Mouse (Mus musculus) forebrain, postnatal 0 days (tissue): ENCODE data around the gene Tmprss13. TPM values are rescaled to one million over a fixed set of nuclear protein-coding genes. Genes with fewer than 3 reads are reported as not detected.

Experiments
- ATAC-seq: fragments of 200-750 bp; cut with Nextera tagmentation; 2 replicates; pipeline ENCODE4 v1.8.0; 2017; ENCODE audit warnings: mild to moderate bottlenecking, moderate library complexity
- DNase-seq: peaks from one replicate; pipeline ENCODE4 v3.0.0-alpha.2; 2015
- H3K27ac ChIP-seq: fragments of 300-500 bp; sonication (generic); 2 replicates; pipeline ENCODE4 v1.5.1; 2014; ENCODE audit warnings: low read depth, mild to moderate bottlenecking, antibody characterized with exemption, low read length, moderate library complexity, mixed read lengths
- H3K27me3 ChIP-seq: fragments of 300-500 bp; sonication (generic); 2 replicates; pipeline ENCODE4 v1.6.1; 2014; ENCODE audit warnings: mild to moderate bottlenecking, low read length, mixed read lengths; ENCODE audit not compliant: insufficient read depth
- H3K36me3 ChIP-seq: fragments of 300-500 bp; sonication (generic); 2 replicates; pipeline ENCODE4 v1.6.1; 2014; ENCODE audit warnings: mild to moderate bottlenecking, moderate library complexity; ENCODE audit not compliant: insufficient read depth
- H3K4me1 ChIP-seq: fragments of 300-500 bp; sonication (generic); 2 replicates; pipeline ENCODE4 v1.6.1; 2014; ENCODE audit warnings: antibody characterized with exemption; ENCODE audit not compliant: insufficient read depth
- H3K4me2 ChIP-seq: fragments of 300-500 bp; sonication (generic); 2 replicates; pipeline ENCODE4 v1.6.1; 2014; ENCODE audit warnings: low read depth, mild to moderate bottlenecking, moderate library complexity
- H3K4me3 ChIP-seq: fragments of 300-500 bp; sonication (generic); 2 replicates; pipeline ENCODE4 v1.5.1; 2014; ENCODE audit warnings: low read depth, low read length, mixed read lengths
- H3K9ac ChIP-seq: fragments of 300-500 bp; sonication (generic); 2 replicates; pipeline ENCODE4 v1.6.1; 2014; ENCODE audit warnings: mild to moderate bottlenecking
- H3K9me3 ChIP-seq: fragments of 300-500 bp; sonication (generic); 2 replicates; pipeline ENCODE4 v1.6.1; 2016; ENCODE audit warnings: low read length
- CTCF ChIP-seq: sonication (generic); IDR thresholded peaks from 2 replicates; pipeline ENCODE4 v1.5.1; 2016; ENCODE audit warnings: antibody characterized with exemption, control low read depth, low read depth
- WGBS: fragments of 180-500 bp; shearing (Covaris S2); extraction: QIAGEN DNeasy Blood & Tissue Kit; methylation state at CpG from one replicate; pipeline ENCODE4 v1.1.7; 2014; 5-methylcytosine and 5-hydroxymethylcytosine counted together
- polyA plus RNA-seq: library from polyadenylated mRNA; unstranded; fragments of >200 nt; fragmentation: Nextera tagmentation; extraction: Ambion mirVana; gene quantifications from 2 replicates; pipeline ENCODE4 v1.2.1, GENCODE M21; 2015
- total RNA-seq: library from RNA; depleted of rRNA; stranded (reverse); fragments of >200 nt; gene quantifications from 2 replicates; pipeline ENCODE4 v1.2.3, GENCODE M21; 2014

Gene Tmprss13
- total and polyA plus RNA-seq, 2 experiments from 2014 or later = 0.05 TPM; not detected in 1

DNA sequence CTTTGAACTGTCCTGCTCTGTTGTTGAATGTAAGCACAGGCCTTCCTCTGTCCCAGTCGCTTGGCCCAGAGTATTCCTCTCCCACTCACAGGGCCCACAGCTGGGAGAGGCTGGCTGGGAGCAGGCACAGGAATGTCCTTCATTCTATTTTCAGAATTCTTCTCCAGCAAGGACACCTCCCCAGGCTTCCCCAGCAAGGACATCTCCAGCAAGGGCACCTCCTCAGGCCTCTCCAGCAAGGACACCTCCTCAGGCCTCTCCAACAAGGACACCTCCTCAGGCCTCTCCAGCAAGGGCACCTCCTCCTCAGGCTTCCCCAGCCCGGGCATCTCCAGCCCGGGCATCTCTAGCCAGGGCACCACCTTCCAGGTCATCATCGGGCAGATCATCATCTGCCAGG, 9.4 kb downstream of the Tmprss13 start:
- TF ChIP-seq CTCF = no peak
- no peak overlapping the region for H3K4me2 ChIP-seq
- H3K27me3 ChIP-seq = no peaks in the 10 kb centered on the region
- 89% methylated on average over 4 of the region's 4 CpGs for WGBS
- H3K9ac ChIP-seq = no peak overlapping the region
- no peaks in the 10 kb centered on the region for H3K4me1 ChIP-seq
- H3K4me3 ChIP-seq = no peak overlapping the region
- no peaks in the 10 kb centered on the region for H3K9me3 ChIP-seq
- ATAC-seq (no peak), DNase-seq (no peak)
- H3K36me3 ChIP-seq = no peaks in the 10 kb centered on the region
- no peak overlapping the region for H3K27ac ChIP-seq

DNA sequence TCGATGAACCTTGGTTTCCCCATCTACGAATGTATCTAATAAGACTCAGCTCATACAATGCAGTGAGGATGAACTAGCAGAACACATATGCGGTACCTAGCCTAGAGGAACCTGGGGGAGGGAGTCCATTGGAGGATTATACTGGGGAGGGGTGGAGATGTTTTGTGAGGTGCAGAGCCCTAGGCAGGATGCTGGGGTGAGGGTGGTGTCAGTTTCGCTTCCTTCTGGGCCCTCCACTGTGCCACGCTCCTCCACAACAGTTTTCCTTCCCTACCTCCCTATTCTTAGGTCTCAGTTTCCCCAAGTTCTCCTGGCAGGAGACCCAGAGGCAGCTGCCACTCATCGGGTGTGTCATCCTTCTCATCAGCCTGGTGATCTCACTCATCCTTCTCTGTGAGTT, 10.7 kb downstream of the Tmprss13 start:
- H3K4me1 ChIP-seq = no peaks in the 10 kb centered on the region
- WGBS = 92% methylated on average over 6 of the region's 6 CpGs
- DNase-seq = no peak
- no peak for TF ChIP-seq CTCF
- H3K36me3 ChIP-seq = no peaks in the 10 kb centered on the region
- H3K4me3 ChIP-seq = no peak overlapping the region
- H3K9me3 ChIP-seq = no peaks in the 10 kb centered on the region
- no peak for ATAC-seq
- no peaks in the 10 kb centered on the region for H3K27me3 ChIP-seq
- H3K4me2 ChIP-seq = no peak overlapping the region
- no peak overlapping the region for H3K9ac ChIP-seq
- H3K27ac ChIP-seq = no peak overlapping the region

DNA sequence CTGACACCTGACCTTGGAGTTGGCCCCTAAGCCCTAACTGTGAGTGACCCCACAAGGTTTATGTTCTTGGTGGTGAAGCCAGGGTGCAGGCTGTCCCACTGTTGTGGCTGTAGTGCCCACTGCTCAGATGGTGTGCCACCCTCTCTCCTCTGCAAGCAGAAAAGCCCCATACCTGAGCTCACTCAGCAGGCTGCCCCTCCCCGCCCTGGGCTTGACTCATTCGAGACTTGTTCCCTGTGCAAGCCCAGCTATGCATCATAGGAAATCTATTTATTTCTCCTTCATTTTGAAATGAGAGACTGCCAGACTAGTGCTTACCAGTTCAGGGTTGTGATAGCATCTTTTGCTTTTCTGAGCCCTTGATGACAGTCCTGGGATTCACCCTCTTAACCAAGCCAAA, 18.5 kb downstream of the Tmprss13 start:
- DNase-seq (no peak), ATAC-seq (no peak)
- Histone ChIP-seq H3K27ac (no peak overlapping the region), H3K4me1 (no peaks in the 10 kb centered on the region), H3K27me3 (no peaks in the 10 kb centered on the region), H3K9me3 (no peaks in the 10 kb centered on the region), H3K4me3 (no peak overlapping the region), H3K9ac (no peak overlapping the region), H3K4me2 (no peak overlapping the region), H3K36me3 (no peaks in the 10 kb centered on the region)
- TF ChIP-seq CTCF = no peak
- WGBS = 86% methylated on average over 2 of the region's 2 CpGs

DNA sequence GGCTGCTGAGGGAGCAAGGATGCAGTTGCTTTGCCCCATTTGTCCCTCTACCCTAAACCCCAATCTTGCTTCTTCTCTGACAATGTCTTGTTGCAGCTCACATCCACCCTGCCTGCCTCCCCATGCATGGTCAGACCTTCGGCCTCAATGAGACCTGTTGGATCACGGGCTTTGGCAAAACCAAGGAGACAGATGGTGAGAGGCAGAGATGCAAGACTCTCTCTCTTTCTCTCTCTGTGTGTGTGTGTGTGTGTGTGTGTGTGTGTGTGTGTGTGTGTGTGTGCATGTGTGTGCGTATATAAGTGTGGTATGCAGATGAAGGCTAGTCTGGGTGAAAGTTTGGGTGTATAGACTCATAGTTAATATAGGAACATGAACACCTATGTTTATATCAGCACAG, 24.2 kb downstream of the Tmprss13 start:
- Histone ChIP-seq H3K9me3 (no peaks in the 10 kb centered on the region), H3K4me3 (no peak overlapping the region), H3K27ac (no peak overlapping the region), H3K27me3 (no peaks in the 10 kb centered on the region), H3K4me2 (no peak overlapping the region), H3K9ac (no peak overlapping the region), H3K4me1 (no peaks in the 10 kb centered on the region), H3K36me3 (no peaks in the 10 kb centered on the region)
- DNase-seq = no peak
- no peak for TF ChIP-seq CTCF
- ATAC-seq = no peak
- 91% methylated on average over 3 of the region's 3 CpGs for WGBS

DNA sequence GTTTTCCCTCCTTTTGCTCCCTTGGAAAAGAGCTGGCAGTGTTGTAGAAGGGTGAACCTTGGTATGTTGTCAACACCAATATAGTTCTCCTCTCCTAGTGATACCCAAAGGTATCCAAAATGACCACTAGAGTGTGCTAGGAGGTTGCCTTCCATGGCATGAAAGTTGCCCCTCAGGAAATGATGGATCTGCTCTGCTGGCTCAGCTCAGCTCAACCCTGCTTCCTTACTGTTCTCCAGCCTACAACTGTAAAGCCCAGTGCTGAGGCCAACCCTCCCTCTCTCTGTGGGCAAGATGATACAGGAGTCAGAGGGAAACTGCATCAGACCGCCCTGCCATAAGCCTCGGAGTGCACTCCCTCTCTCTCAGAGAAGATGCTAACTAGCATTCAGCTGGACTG, 26.6 kb downstream of the Tmprss13 start:
- Histone ChIP-seq H3K4me1 (no peaks in the 10 kb centered on the region), H3K36me3 (no peaks in the 10 kb centered on the region), H3K4me3 (no peak overlapping the region), H3K4me2 (no peak overlapping the region), H3K27ac (no peak overlapping the region), H3K9me3 (no peaks in the 10 kb centered on the region), H3K27me3 (no peaks in the 10 kb centered on the region), H3K9ac (no peak overlapping the region)
- peak; percentile 55 for DNase-seq
- peak; percentile 60 for ATAC-seq
- TF ChIP-seq CTCF = peak; percentile 78
- 77% methylated on average over 2 of the region's 2 CpGs for WGBS

DNA sequence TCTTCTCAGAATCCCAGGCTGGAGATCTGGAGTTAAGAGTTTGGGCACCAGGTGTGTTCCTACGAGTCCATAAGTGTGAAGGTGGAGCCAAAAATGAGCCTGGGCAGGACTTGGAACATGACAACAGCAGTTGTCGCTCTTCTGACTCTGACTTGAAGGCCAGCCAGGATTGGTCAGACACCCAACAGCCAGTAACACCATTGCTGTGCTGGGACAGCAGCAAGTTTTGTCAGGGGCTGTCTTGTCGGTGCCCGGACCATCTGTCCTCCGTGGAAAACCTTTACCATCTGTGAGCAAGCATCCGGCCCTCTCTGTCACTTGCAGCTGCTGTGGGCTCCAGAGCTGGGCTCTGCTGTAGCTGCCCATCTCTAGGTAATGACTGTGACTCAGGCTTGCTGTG, 27.4 kb downstream of the Tmprss13 start:
- no peak for DNase-seq

DNA sequence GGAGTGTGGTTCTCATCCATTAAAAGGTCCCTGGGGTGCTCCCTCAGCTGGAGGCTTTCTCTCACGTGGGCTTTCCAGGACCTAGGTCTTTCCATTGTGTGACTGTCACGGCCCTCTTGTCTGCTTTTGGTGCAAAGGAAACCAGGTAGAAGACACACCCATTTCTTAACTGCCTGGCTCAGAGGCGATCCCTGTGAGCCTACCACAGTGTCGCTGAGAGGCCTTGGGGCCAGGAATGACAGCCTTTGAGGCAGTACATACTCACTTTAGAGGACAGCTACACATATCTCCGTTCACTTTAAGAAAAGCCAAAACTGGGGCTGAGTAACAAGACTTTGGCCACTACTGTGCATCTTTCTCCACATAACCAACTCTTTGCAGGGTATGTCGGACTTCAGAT, 29.7 kb downstream of the Tmprss13 start:
- Histone ChIP-seq H3K36me3 (no peaks in the 10 kb centered on the region), H3K9ac (no peak overlapping the region), H3K4me1 (no peaks in the 10 kb centered on the region), H3K4me2 (no peak overlapping the region), H3K9me3 (no peaks in the 10 kb centered on the region), H3K4me3 (no peak overlapping the region), H3K27ac (no peak overlapping the region), H3K27me3 (no peaks in the 10 kb centered on the region)
- DNase-seq (no peak), ATAC-seq (no peak)
- 83% methylated on average over 6 of the region's 6 CpGs for WGBS
- no peak for TF ChIP-seq CTCF

More for the DNA sequence above, 27.4 kb downstream of the Tmprss13 start:
- Histone ChIP-seq H3K4me1 (no peaks in the 10 kb centered on the region), H3K9ac (no peak overlapping the region), H3K4me3 (no peak overlapping the region), H3K27ac (no peak overlapping the region), H3K4me2 (no peak overlapping the region), H3K9me3 (no peaks in the 10 kb centered on the region), H3K36me3 (no peaks in the 10 kb centered on the region), H3K27me3 (no peaks in the 10 kb centered on the region)
- no peak for ATAC-seq
- TF ChIP-seq CTCF = no peak
- 60% methylated on average over 6 of the region's 6 CpGs for WGBS

DNA sequence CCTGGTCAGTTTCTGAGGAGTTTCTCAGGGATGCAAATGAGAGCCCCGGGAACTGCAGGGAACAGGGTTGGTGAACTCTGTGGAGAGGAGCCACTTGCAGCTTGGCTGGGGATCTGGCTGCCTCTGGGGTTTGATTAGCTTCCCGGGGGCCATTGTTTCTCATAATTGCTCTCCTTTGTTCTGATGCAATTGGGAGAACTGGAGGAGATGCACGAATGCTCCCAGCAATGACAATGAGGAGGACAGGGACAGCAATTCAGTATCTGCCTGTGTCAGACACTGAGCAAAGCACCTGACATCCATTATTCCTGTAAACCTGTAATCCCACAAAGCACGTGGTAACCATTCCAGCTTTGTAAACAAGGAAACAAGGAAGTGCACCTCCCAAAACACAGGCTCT, 30.3 kb downstream of the Tmprss13 start:
- DNase-seq = no peak
- WGBS = 15% methylated on average over 4 of the region's 4 CpGs
- no peak overlapping the region for H3K9ac ChIP-seq
- no peaks in the 10 kb centered on the region for H3K4me1 ChIP-seq
- peak overlapping the region; percentile 29 for H3K27ac ChIP-seq
- TF ChIP-seq CTCF = no peak
- no peaks in the 10 kb centered on the region for H3K27me3 ChIP-seq
- ATAC-seq = peak; percentile 29; the same call in 1 of the 2 replicates
- H3K4me3 ChIP-seq = no peak overlapping the region
- no peaks in the 10 kb centered on the region for H3K36me3 ChIP-seq
- no peak overlapping the region for H3K4me2 ChIP-seq
- H3K9me3 ChIP-seq = no peaks in the 10 kb centered on the region
